ENCODE assay signal across 8 mouse cellular contexts in genomic region chr15:31417796-31418685, GRCm38 (mm10). TPM values are rescaled to one million over a fixed set of nuclear protein-coding genes. Genes with fewer than 3 reads are reported as not detected.
DNase-seq lines count a peak whose midpoint lies in the region; ATAC-seq and TF ChIP-seq lines count a peak whose summit lies in the region.

No protein-coding gene starts in this region.

- WGBS in heart, postnatal 0 days: 26% methylated on average over 21 of the region's 21 CpGs
- WGBS in lung, embryonic 14.5 days: 33% methylated on average over 21 of the region's 21 CpGs

- H3K4me1 ChIP-seq in cortical plate, adult 2 months (ENCODE audit: control insufficient read depth, insufficient read depth, low read length): peaks cover 4% of the 10 kb centered on the region
- peaks cover 19% of the 10 kb centered on the region for H3K4me1 ChIP-seq in heart, postnatal 0 days (ENCODE audit: control insufficient read depth, insufficient read depth)
- H3K4me1 ChIP-seq in lung, embryonic 14.5 days (ENCODE audit: insufficient read depth): no peaks in the 10 kb centered on the region

- no peaks in the 10 kb centered on the region for H3K27me3 ChIP-seq in heart, postnatal 0 days (ENCODE audit: control insufficient read depth, insufficient read depth, low read length)
- no peaks in the 10 kb centered on the region for H3K27me3 ChIP-seq in lung, embryonic 14.5 days (ENCODE audit: insufficient read depth, low read length)

- TF ChIP-seq CTCF in cortical plate, adult 2 months (IDR thresholded peaks at IDR 0.05; ENCODE audit: extremely low read depth, insufficient read depth, low read length): no peak
- TF ChIP-seq CTCF in heart, postnatal 0 days (IDR thresholded peaks at IDR 0.05; ENCODE audit: low read depth): no peak
- TF ChIP-seq CTCF in lung, embryonic 14.5 days (IDR thresholded peaks at IDR 0.05; ENCODE audit: low read depth): no peak

- peak; percentile 57 for ATAC-seq in heart, postnatal 0 days (ENCODE audit: insufficient read depth, low read depth)
- peak; percentile 66 for ATAC-seq in lung, embryonic 14.5 days (ENCODE audit: insufficient read depth)

- peak overlapping the region; percentile 14 for H3K4me2 ChIP-seq in heart, postnatal 0 days (ENCODE audit: low read depth, low read length)
- H3K4me2 ChIP-seq in lung, embryonic 14.5 days: peak overlapping the region; percentile 47

- peak overlapping the region; percentile 58 for H3K27ac ChIP-seq in cortical plate, adult 2 months (ENCODE audit: insufficient read depth, low read length)
- H3K27ac ChIP-seq in heart, postnatal 0 days (ENCODE audit: low read depth): 0 out of 2 replicates have a peak overlapping the region, but pooled peaks have one; percentile 23
- peak overlapping the region; percentile 67 for H3K27ac ChIP-seq in lung, embryonic 14.5 days (ENCODE audit: low read depth)

- H3K9me3 ChIP-seq in heart, postnatal 0 days (replicated peaks; ENCODE audit: control insufficient read depth, low read length): no peaks in the 10 kb centered on the region
- H3K9me3 ChIP-seq in lung, embryonic 14.5 days (ENCODE audit: low read depth, low read length): no peaks in the 10 kb centered on the region

- H3K9ac ChIP-seq in heart, postnatal 0 days (replicated peaks; ENCODE audit: low read depth, low read length): no peak overlapping the region
- no peak overlapping the region; the same call in 1 of the 2 replicates for H3K9ac ChIP-seq in lung, embryonic 14.5 days

- DNase-seq in 416B (ENCODE audit: low read depth) (peak; percentile 16), MN1 (ENCODE audit: low spot score) (peak; percentile 59)
- peak; percentile 33 for DNase-seq in heart, postnatal 0 days (ENCODE audit: low spot score)
- peak; percentile 66 to 69 for DNase-seq in kidney, postnatal 25 days
- DNase-seq in lung, embryonic 14.5 days: peak; percentile 38
- DNase-seq in right cerebral cortex, adult 18-20 months: peak; percentile 82
- DNase-seq in thymus, postnatal 4 days: peak; percentile 20

- H3K4me3 ChIP-seq in cortical plate, adult 2 months (ENCODE audit: insufficient read depth, low read length): no peak overlapping the region
- H3K4me3 ChIP-seq in heart, postnatal 0 days (ENCODE audit: low read depth, low read length): peak overlapping the region; percentile 6; the same call in 1 of the 2 replicates
- peak overlapping the region; percentile 11; the same call in 1 of the 2 replicates for H3K4me3 ChIP-seq in lung, embryonic 14.5 days (ENCODE audit: low read depth, low read length)

- no peak for TF ChIP-seq EP300 in heart, postnatal 0 days (IDR thresholded peaks at IDR 0.05; ENCODE audit: low read depth)

- no peaks in the 10 kb centered on the region for H3K36me3 ChIP-seq in heart, postnatal 0 days (replicated peaks; ENCODE audit: control insufficient read depth, insufficient read depth, low read length)
- H3K36me3 ChIP-seq in lung, embryonic 14.5 days (ENCODE audit: insufficient read depth): no peaks in the 10 kb centered on the region

- TF ChIP-seq POLR2A in cortical plate, adult 2 months (IDR thresholded peaks at IDR 0.05; ENCODE audit: extremely low read depth, insufficient read depth, low read length): peak; percentile 22; the same call in 1 of the 2 replicates

RNA-seq across cellular contexts. Expression of gene Ropn1l, which starts 35.5 kb away (rescaled TPM):
- polyA plus RNA-seq in cortical plate, adult 2 months (2012; rRNA removed): 0.85 and 1.2 TPM in 2 replicates
- total RNA-seq in heart, postnatal 0 days (2014; rRNA removed; ENCODE audit: low replicate concordance): 3.5 TPM in 1 of 2 replicates, not detected in the other
- polyA plus RNA-seq in heart, postnatal 0 days (2015; fragmentation: Nextera tagmentation; extraction: Ambion mirVana): 2.4 and 2.5 TPM in 2 replicates
- polyA plus RNA-seq in lung, embryonic 14.5 days (2014; fragmentation: Nextera tagmentation; extraction: Ambion mirVana): 2.3 and 2.6 TPM in 2 replicates

RNA-seq across cellular contexts. Expression of gene Ankrd33b, which starts 50.5 kb away (rescaled TPM):
- polyA plus RNA-seq in cortical plate, adult 2 months (2012; rRNA removed): 33.9 and 34.5 TPM in 2 replicates
- 12.9 and 23.3 TPM in 2 replicates for total RNA-seq in heart, postnatal 0 days (2014; rRNA removed; ENCODE audit: low replicate concordance)
- 5.1 and 5.6 TPM in 2 replicates for polyA plus RNA-seq in heart, postnatal 0 days (2015; fragmentation: Nextera tagmentation; extraction: Ambion mirVana)
- 3.0 and 3.7 TPM in 2 replicates for polyA plus RNA-seq in lung, embryonic 14.5 days (2014; fragmentation: Nextera tagmentation; extraction: Ambion mirVana)

Comparison
In these comparisons a context has a peak if more than half of its experiments do, and no peak if none do; other contexts are left out.
1. DNase-seq: peak in every context shown above with its lines; median percentile 82 in right cerebral cortex, adult 18-20 months; 68 in kidney, postnatal 25 days; 59 in MN1; 38 in lung, embryonic 14.5 days; 33 in heart, postnatal 0 days; 20 in thymus, postnatal 4 days; 16 in 416B.